Mouse (Mus musculus): Measurements from ENCODE around the gene Larp1.

- TF ChIP-seq POLR2A (IDR thresholded peaks at IDR 0.05; ENCODE audit: extremely low read depth, insufficient read depth, low read length) (no peak), CTCF (IDR thresholded peaks at IDR 0.05; ENCODE audit: extremely low read depth, insufficient read depth, low read length) (no peak)
These were observed 27.6 kb upstream of the Larp1 start for GRCm38 (mm10) chr11:57981083-57981809.

Measured in cortical plate, adult 2 months (tissue).